Mouse (Mus musculus): ENCODE measurements around the gene Antxr1. TPM values are rescaled to one million over a fixed set of nuclear protein-coding genes. Genes with fewer than 3 reads are reported as not detected.

Antxr1 gene
- total and polyA plus RNA-seq, 2 experiments from 2014 or later: 4.2 to 17.9 TPM

DNA sequence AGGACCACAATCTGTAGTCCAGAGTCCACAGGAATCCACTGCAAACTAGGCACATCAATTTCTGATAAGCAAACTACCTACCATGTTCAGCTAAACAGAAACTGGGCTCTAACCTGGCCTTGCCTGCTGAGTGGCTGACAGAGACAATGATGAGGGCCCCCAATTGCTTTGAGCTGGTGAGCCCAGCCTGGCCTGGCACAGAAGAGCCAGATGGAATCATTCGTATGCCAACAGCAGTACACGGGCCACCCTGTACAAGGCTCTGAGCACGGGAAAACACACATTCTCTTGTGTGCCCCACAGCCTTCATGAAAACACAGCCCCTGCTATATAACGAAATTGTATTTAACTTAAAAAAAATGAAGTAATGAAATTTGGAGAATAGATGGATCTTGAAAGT, 128.8 kb downstream of the Antxr1 start:
- H3K27ac ChIP-seq: no peak overlapping the region
- 0 out of 2 replicates have a peak, but pooled peaks cover 4% of the 10 kb centered on the region for H3K4me1 ChIP-seq (ENCODE audit: insufficient read depth, low read length)
- no peak for ATAC-seq
- 58% methylated on average over 4 of the region's 4 CpGs for WGBS
- H3K9ac ChIP-seq (replicated peaks; ENCODE audit: low read length): no peak overlapping the region
- no peak for TF ChIP-seq CTCF (IDR thresholded peaks at IDR 0.05; ENCODE audit: low read depth)
- no peak overlapping the region for H3K4me3 ChIP-seq (ENCODE audit: low read length)
- H3K27me3 ChIP-seq (ENCODE audit: insufficient read depth, low read length): no peaks in the 10 kb centered on the region
- no peaks in the 10 kb centered on the region for H3K36me3 ChIP-seq (ENCODE audit: insufficient read depth, low read length)
- peak; percentile 42 for DNase-seq (ENCODE audit: low spot score)
- H3K9me3 ChIP-seq (ENCODE audit: low read length): no peaks in the 10 kb centered on the region
- H3K4me2 ChIP-seq (ENCODE audit: low read depth, low read length): no peak overlapping the region

DNA sequence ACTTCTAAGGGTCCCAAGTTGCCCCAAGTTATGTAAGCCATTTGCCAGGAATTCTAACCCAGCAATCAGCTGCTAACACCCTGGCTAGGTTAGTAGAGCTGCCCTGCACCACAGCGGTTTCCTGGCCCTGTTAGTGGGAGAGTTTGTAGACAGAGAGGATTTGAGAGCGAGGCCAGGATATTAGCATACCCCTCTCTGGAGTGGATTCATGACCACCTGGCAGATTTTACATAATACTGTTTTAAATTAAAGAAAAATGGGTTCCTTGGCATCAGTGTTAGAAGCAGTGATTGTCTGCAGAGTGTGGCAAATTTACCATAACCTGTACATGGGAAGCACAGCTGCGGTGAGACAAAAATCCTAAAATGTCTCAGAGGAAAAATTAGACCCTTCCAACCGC, 132.2 kb downstream of the Antxr1 start:
- no peak overlapping the region for H3K4me3 ChIP-seq (ENCODE audit: low read length)
- no peak overlapping the region for H3K4me2 ChIP-seq (ENCODE audit: low read depth, low read length)
- H3K9me3 ChIP-seq (ENCODE audit: low read length): no peaks in the 10 kb centered on the region
- no peak for TF ChIP-seq CTCF (IDR thresholded peaks at IDR 0.05; ENCODE audit: low read depth)
- H3K4me1 ChIP-seq (ENCODE audit: insufficient read depth, low read length): 0 out of 2 replicates have a peak, but pooled peaks cover 4% of the 10 kb centered on the region
- no peak overlapping the region for H3K9ac ChIP-seq (replicated peaks; ENCODE audit: low read length)
- 58% methylated on average over 4 of the region's 4 CpGs for WGBS
- no peak overlapping the region for H3K27ac ChIP-seq
- DNase-seq (ENCODE audit: low spot score) (no peak), ATAC-seq (no peak)
- no peaks in the 10 kb centered on the region for H3K36me3 ChIP-seq (ENCODE audit: insufficient read depth, low read length)
- H3K27me3 ChIP-seq (ENCODE audit: insufficient read depth, low read length): no peaks in the 10 kb centered on the region

DNA sequence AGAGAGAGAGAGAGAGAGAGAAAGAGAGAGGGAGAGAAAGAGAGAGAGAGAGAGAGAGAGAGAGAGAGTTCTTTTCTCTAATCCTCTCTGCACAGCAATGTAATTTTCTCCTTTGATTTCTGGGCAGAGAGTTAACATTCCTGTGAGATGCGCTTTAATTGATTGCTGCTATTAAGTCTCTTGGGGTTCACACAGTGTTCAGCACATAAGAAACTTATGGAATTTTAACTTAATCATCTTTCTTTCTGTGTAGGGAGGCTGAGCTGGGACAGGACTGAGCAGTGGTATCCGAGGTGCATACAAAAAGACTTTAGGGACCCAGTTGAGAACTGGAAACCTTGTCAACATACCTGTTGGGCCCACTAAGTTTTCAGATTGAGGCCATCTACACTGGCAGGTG, 132.6 kb downstream of the Antxr1 start:
- DNase-seq (ENCODE audit: low spot score): no peak

DNA sequence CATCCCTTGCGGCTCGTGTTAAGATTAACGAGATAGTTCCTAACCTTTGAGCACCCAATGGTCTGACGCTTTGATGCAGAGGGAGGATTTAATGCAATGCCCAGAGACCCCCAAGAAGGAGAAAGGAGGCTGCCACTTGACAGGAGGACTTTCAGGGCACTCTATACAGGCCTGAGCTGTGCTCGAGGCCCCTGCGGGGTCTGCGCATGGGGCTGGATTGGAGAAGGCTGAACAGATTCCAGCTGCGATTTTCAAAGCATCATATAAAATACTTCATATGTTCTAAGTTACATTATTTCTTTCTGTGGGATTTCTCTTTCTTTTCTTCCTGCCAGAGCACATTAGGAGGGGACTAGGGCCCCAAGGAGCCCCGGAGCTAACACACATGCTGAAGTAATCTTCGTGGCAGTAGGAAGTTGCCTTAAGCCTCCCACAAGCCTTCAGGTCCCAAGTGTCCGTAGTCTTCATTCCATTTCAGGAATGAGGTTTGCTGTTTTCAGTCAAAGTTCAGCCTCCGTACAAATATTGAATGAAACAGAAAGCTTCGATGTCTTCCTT, 133.5 kb downstream of the Antxr1 start:
- no peak overlapping the region for H3K9ac ChIP-seq (replicated peaks; ENCODE audit: low read length)
- no peak overlapping the region for H3K4me3 ChIP-seq (ENCODE audit: low read length)
- DNase-seq (ENCODE audit: low spot score) (no peak), ATAC-seq (no peak)
- no peak for TF ChIP-seq CTCF (IDR thresholded peaks at IDR 0.05; ENCODE audit: low read depth)
- H3K4me2 ChIP-seq (ENCODE audit: low read depth, low read length): no peak overlapping the region
- no peaks in the 10 kb centered on the region for H3K36me3 ChIP-seq (ENCODE audit: insufficient read depth, low read length)
- H3K27me3 ChIP-seq (ENCODE audit: insufficient read depth, low read length): no peaks in the 10 kb centered on the region
- no peaks in the 10 kb centered on the region for H3K9me3 ChIP-seq (ENCODE audit: low read length)
- 0 out of 2 replicates have a peak, but pooled peaks cover 4% of the 10 kb centered on the region for H3K4me1 ChIP-seq (ENCODE audit: insufficient read depth, low read length)
- WGBS: 88% methylated on average over 13 of the region's 13 CpGs
- H3K27ac ChIP-seq: no peak overlapping the region

More for the DNA sequence above, 132.6 kb downstream of the Antxr1 start:
- Histone ChIP-seq H3K9ac (replicated peaks; ENCODE audit: low read length) (no peak overlapping the region), H3K36me3 (ENCODE audit: insufficient read depth, low read length) (no peaks in the 10 kb centered on the region), H3K4me3 (ENCODE audit: low read length) (no peak overlapping the region), H3K27me3 (ENCODE audit: insufficient read depth, low read length) (no peaks in the 10 kb centered on the region), H3K27ac (no peak overlapping the region), H3K9me3 (ENCODE audit: low read length) (no peaks in the 10 kb centered on the region), H3K4me2 (ENCODE audit: low read depth, low read length) (no peak overlapping the region), H3K4me1 (ENCODE audit: insufficient read depth, low read length) (0 out of 2 replicates have a peak, but pooled peaks cover 4% of the 10 kb centered on the region)
- TF ChIP-seq CTCF (IDR thresholded peaks at IDR 0.05; ENCODE audit: low read depth): no peak
- WGBS: 74% methylated on average over 2 of the region's 2 CpGs
- no peak for ATAC-seq

DNA sequence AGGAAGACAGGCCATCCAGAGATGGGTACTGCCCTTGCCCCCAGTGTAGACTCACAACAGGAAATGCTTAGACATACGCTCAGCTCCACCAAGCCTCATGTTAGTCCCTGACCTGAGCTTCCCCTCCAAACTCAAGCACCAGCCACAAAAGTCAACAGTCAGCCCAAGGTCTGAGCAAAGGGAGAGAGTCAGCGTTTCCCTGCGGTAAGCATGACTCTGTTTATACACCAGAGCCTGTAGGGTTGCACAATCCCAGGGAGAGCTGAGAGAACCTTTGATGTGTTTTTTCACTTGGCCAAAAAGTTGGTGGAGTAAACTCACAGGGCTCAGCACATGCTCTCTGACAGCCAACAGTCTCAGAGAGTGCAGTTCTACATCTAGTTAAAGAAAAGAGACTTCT, 145.9 kb downstream of the Antxr1 start:
- no peak overlapping the region for H3K4me2 ChIP-seq (ENCODE audit: low read depth, low read length)
- DNase-seq (ENCODE audit: low spot score) (no peak), ATAC-seq (no peak)
- WGBS: 94% methylated on average over 3 of the region's 3 CpGs
- no peaks in the 10 kb centered on the region for H3K9me3 ChIP-seq (ENCODE audit: low read length)
- no peaks in the 10 kb centered on the region for H3K4me1 ChIP-seq (ENCODE audit: insufficient read depth, low read length)
- no peak overlapping the region for H3K9ac ChIP-seq (replicated peaks; ENCODE audit: low read length)
- no peaks in the 10 kb centered on the region for H3K36me3 ChIP-seq (ENCODE audit: insufficient read depth, low read length)
- no peak overlapping the region for H3K27ac ChIP-seq
- no peak for TF ChIP-seq CTCF (IDR thresholded peaks at IDR 0.05; ENCODE audit: low read depth)
- no peaks in the 10 kb centered on the region for H3K27me3 ChIP-seq (ENCODE audit: insufficient read depth, low read length)
- no peak overlapping the region for H3K4me3 ChIP-seq (ENCODE audit: low read length)

DNA sequence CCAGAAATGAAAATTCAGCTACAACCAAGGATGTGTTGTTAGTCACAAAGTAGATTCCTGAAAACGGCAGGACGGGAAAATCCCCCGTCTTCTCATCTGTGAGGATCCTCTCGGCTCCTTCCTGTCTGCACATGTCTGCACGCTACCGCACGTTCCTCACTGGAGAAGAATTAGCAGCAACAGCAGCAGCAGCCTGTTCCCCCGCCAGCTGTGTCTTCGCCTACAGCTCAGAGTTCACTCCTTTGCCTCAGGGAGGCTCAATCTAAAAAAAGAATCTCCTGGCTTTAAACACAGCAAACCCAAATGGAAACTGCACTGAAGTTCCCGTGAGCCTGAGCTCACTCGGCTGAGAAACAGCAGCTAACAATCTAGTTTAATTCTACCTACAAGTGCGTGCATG, 148.6 kb downstream of the Antxr1 start:
- H3K27ac ChIP-seq: peak overlapping the region; percentile 11; the same call in 1 of the 2 replicates
- DNase-seq (ENCODE audit: low spot score): peak; percentile 40

DNA sequence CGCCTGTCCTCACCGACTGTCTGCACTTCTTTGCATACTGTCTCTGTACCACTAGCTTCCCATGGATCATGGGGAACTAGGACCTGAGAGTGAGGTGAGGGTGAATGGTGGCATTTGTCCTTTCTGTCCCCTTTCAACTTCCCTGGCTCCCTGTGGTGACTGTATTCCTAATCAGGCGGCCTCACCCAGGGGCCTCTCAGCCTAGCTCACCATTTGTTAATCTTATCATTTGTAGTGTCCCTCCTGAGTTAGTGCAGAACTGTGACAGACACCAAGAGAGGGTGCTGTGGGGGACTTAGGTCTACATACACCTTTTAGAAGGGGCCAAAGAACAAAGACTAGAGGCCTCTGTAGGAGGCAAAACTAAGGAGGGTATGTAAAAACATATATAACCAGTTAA, 151.2 kb downstream of the Antxr1 start:
- no peak overlapping the region for H3K27ac ChIP-seq
- 84% methylated on average over 3 of the region's 3 CpGs for WGBS
- ATAC-seq (no peak), DNase-seq (ENCODE audit: low spot score) (no peak)
- no peak overlapping the region for H3K9ac ChIP-seq (replicated peaks; ENCODE audit: low read length)
- H3K27me3 ChIP-seq (ENCODE audit: insufficient read depth, low read length): no peaks in the 10 kb centered on the region
- no peak for TF ChIP-seq CTCF (IDR thresholded peaks at IDR 0.05; ENCODE audit: low read depth)
- no peaks in the 10 kb centered on the region for H3K36me3 ChIP-seq (ENCODE audit: insufficient read depth, low read length)
- H3K4me2 ChIP-seq (ENCODE audit: low read depth, low read length): no peak overlapping the region
- H3K4me1 ChIP-seq (ENCODE audit: insufficient read depth, low read length): no peaks in the 10 kb centered on the region
- no peaks in the 10 kb centered on the region for H3K9me3 ChIP-seq (ENCODE audit: low read length)
- no peak overlapping the region for H3K4me3 ChIP-seq (ENCODE audit: low read length)

More for the DNA sequence above, 148.6 kb downstream of the Antxr1 start:
- Histone ChIP-seq H3K27me3 (ENCODE audit: insufficient read depth, low read length) (no peaks in the 10 kb centered on the region), H3K4me1 (ENCODE audit: insufficient read depth, low read length) (no peaks in the 10 kb centered on the region), H3K36me3 (ENCODE audit: insufficient read depth, low read length) (no peaks in the 10 kb centered on the region), H3K4me3 (ENCODE audit: low read length) (no peak overlapping the region), H3K9me3 (ENCODE audit: low read length) (no peaks in the 10 kb centered on the region), H3K9ac (replicated peaks; ENCODE audit: low read length) (no peak overlapping the region), H3K4me2 (ENCODE audit: low read depth, low read length) (no peak overlapping the region)
- 69% methylated on average over 12 of the region's 12 CpGs for WGBS
- ATAC-seq: 0 out of 2 replicates have a peak, but pooled peaks have one; percentile 38
- TF ChIP-seq CTCF (IDR thresholded peaks at IDR 0.05; ENCODE audit: low read depth): no peak

Data from hindbrain, postnatal 0 days (tissue).